Mouse (Mus musculus): ENCODE measurements at regions not wholly inside any gene's neighbourhood (a gene's known extent, or its start where the extent isn't known, plus 50 kb on each side); places are given as distances from the start of the nearest gene placed in this dataset.

GRCm38 (mm10) chr6:127265063-127265775 is 113.2 kb upstream of the Ccnd2 start:
- peaks cover 12% of the 10 kb centered on the region for H3K4me1 ChIP-seq
- H3K4me3 ChIP-seq: no peak overlapping the region
- H3K9ac ChIP-seq (replicated peaks): no peak overlapping the region
- no peaks in the 10 kb centered on the region for H3K9me3 ChIP-seq
- H3K36me3 ChIP-seq: no peaks in the 10 kb centered on the region
- no peak for ATAC-seq (replicated peaks)
- H3K27me3 ChIP-seq: no peaks in the 10 kb centered on the region
- no peak overlapping the region for H3K27ac ChIP-seq (replicated peaks)
- 73% methylated on average over 9 of the region's 9 CpGs for whole genome bisulfite sequencing
- no peak overlapping the region for H3K4me2 ChIP-seq (replicated peaks)

GRCm38 (mm10) chr6:127265901-127266812 is 114.2 kb upstream of the Ccnd2 start:
- H3K4me1 ChIP-seq: peaks cover 12% of the 10 kb centered on the region
- peak overlapping the region; percentile 17; the same call in 1 of the 2 replicates for H3K27ac ChIP-seq (replicated peaks)
- no peaks in the 10 kb centered on the region for H3K9me3 ChIP-seq
- 19% methylated on average over 21 of the region's 21 CpGs for WGBS
- H3K4me3 ChIP-seq: peak overlapping the region; percentile 29
- H3K9ac ChIP-seq (replicated peaks): peak overlapping the region; percentile 38; the same call in 1 of the 2 replicates
- H3K27me3 ChIP-seq: no peaks in the 10 kb centered on the region
- peak overlapping the region; percentile 60 for H3K4me2 ChIP-seq (replicated peaks)
- ATAC-seq (replicated peaks): peak; percentile 56
- no peaks in the 10 kb centered on the region for H3K36me3 ChIP-seq

- Histone ChIP-seq H3K9me3 (no peaks in the 10 kb centered on the region), H3K36me3 (no peaks in the 10 kb centered on the region), H3K27me3 (no peaks in the 10 kb centered on the region), H3K27ac (replicated peaks) (no peak overlapping the region), H3K4me1 (peaks cover 12% of the 10 kb centered on the region), H3K4me2 (replicated peaks) (peak overlapping the region; percentile 60), H3K4me3 (no peak overlapping the region; the same call in 1 of the 2 replicates), H3K9ac (replicated peaks) (no peak overlapping the region)
- no peak for ATAC-seq (replicated peaks)
- WGBS: 36% methylated on average over 10 of the region's 10 CpGs
Observed at GRCm38 (mm10) chr6:127266813-127267165, 114.8 kb upstream of the Ccnd2 start.

DNA sequence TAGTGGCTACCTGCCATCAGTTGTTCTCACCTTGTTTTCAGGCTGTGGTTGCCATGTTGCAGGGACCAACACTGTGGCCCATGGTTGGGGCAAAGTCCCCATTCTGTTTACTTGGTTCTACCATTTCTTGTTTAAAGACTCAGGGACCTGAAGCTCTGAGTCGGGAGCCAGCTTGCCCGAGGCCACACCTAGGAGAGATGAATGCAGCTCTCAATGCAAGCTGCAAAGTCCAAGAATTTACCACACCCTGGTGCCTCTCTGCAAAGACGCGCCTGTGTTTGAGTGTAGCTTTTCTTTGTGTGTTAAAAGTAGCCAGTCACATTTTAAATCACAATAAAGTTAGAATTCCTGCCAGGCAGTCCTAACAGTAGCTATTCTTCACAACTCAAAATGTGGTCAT is 117.0 kb upstream of the Ccnd2 start:
- Histone ChIP-seq H3K4me1 (peaks cover 12% of the 10 kb centered on the region), H3K9ac (replicated peaks) (no peak overlapping the region), H3K27ac (replicated peaks) (no peak overlapping the region), H3K4me2 (replicated peaks) (no peak overlapping the region), H3K27me3 (no peaks in the 10 kb centered on the region), H3K4me3 (no peak overlapping the region), H3K9me3 (no peaks in the 10 kb centered on the region), H3K36me3 (no peaks in the 10 kb centered on the region)
- ATAC-seq (replicated peaks): no peak
- WGBS: 78% methylated on average over 4 of the region's 4 CpGs

- Histone ChIP-seq H3K27ac (replicated peaks) (no peak overlapping the region), H3K27me3 (no peaks in the 10 kb centered on the region), H3K9ac (replicated peaks) (no peak overlapping the region), H3K4me2 (replicated peaks) (no peak overlapping the region), H3K4me3 (no peak overlapping the region), H3K4me1 (peaks cover 12% of the 10 kb centered on the region), H3K9me3 (no peaks in the 10 kb centered on the region), H3K36me3 (no peaks in the 10 kb centered on the region)
- WGBS: 69% methylated on average over 7 of the region's 7 CpGs
- ATAC-seq (replicated peaks): no peak
Observed at GRCm38 (mm10) chr6:127269525-127270044, 117.6 kb upstream of the Ccnd2 start.

DNA sequence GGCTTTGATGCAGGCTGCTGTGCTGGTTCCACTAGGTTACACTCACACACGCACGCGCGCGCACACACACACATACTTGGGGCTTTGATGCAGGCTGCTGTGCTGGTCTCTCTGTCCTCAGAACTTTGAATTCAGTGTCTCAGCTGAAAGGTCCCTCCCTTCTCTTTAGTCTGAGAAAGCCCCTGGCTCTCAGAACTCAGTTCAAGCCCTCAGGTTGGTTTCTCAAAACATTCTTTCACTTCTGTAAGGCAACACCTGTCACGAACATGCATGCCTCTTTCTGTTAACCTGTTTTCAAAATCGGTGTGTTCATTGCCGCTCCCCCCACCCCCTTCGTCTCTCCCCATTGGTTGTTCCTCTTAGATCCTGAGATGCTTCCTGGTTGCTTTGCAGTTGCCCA is 118.8 kb upstream of the Ccnd2 start:
- H3K4me2 ChIP-seq (replicated peaks): no peak overlapping the region
- no peaks in the 10 kb centered on the region for H3K27me3 ChIP-seq
- no peaks in the 10 kb centered on the region for H3K9me3 ChIP-seq
- ATAC-seq (replicated peaks): no peak
- H3K9ac ChIP-seq (replicated peaks): no peak overlapping the region
- no peak overlapping the region for H3K4me3 ChIP-seq
- H3K36me3 ChIP-seq: no peaks in the 10 kb centered on the region
- H3K27ac ChIP-seq (replicated peaks): no peak overlapping the region
- 90% methylated on average over 9 of the region's 9 CpGs for WGBS
- H3K4me1 ChIP-seq: peaks cover 10% of the 10 kb centered on the region

DNA sequence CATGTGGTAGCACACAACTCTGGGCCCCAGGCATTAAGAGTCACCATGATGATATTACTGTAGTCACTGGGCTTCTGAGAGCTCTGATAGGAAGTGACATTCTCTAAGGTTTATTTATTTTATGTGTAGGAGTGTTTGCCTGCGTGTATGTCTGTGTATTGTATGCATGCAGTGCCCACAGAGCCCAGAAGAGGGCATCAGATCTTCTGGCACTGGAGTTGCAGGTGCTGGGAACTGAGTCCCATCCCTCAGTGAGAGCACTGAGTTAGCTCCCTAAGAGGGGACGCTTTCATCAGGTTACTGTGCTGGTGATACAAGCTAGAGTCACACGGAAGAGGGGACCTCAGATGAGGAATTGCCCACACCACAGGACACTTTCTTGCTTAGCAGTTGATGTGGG is 119.4 kb upstream of the Ccnd2 start:
- H3K27ac ChIP-seq (replicated peaks): no peak overlapping the region
- WGBS: 93% methylated on average over 3 of the region's 3 CpGs
- no peak overlapping the region for H3K4me2 ChIP-seq (replicated peaks)
- no peak for ATAC-seq (replicated peaks)
- H3K36me3 ChIP-seq: no peaks in the 10 kb centered on the region
- H3K9me3 ChIP-seq: no peaks in the 10 kb centered on the region
- H3K4me1 ChIP-seq: peaks cover 4% of the 10 kb centered on the region
- H3K27me3 ChIP-seq: no peaks in the 10 kb centered on the region
- H3K4me3 ChIP-seq: no peak overlapping the region
- H3K9ac ChIP-seq (replicated peaks): no peak overlapping the region

- Histone ChIP-seq H3K27ac (replicated peaks) (no peak overlapping the region), H3K9ac (replicated peaks) (no peak overlapping the region), H3K9me3 (no peaks in the 10 kb centered on the region), H3K4me2 (replicated peaks) (no peak overlapping the region), H3K4me1 (no peaks in the 10 kb centered on the region), H3K27me3 (no peaks in the 10 kb centered on the region), H3K36me3 (no peaks in the 10 kb centered on the region), H3K4me3 (no peak overlapping the region)
- WGBS: 57% methylated on average over 7 of the region's 7 CpGs
- ATAC-seq (replicated peaks): peak; percentile 32; the same call in 1 of the 2 replicates
Observed at GRCm38 (mm10) chr6:127272630-127273029, 120.6 kb upstream of the Ccnd2 start.

DNA sequence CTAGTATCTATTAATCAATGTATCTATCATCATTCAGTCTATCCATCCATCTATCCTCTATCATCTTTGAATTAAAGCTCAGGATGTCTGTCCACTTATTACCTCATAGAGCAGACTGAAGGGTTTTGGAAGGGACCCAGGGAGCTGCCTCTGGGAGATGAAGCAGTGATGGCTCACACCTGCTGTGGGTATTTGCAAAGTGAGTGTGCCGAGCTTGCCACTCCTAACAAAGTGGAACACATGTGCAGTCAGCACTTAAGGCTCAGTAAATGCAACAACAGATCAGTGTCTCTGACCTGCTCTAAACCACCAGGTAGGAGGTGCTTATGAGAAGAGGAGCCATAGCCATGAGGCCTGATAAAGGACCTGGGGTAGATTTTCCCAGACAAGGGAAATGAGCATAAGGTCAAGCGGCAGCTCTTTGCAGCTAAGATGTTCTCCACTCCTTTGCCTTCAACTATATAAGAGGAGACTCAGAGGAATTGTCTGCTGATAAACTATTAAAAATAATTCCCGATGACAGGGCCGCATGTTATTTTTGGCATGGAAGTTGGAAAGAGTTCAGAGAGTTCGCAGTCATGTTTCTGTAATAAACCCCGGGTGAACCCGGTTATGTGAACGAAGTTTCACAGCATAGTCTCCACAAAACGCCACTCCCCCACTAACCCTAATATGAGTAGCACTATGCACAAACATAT is 122.9 kb upstream of the Ccnd2 start:
- no peaks in the 10 kb centered on the region for H3K27me3 ChIP-seq
- no peaks in the 10 kb centered on the region for H3K9me3 ChIP-seq
- no peak for ATAC-seq (replicated peaks)
- no peak overlapping the region for H3K4me2 ChIP-seq (replicated peaks)
- no peak overlapping the region for H3K27ac ChIP-seq (replicated peaks)
- H3K4me1 ChIP-seq: no peaks in the 10 kb centered on the region
- 95% methylated on average over 9 of the region's 9 CpGs for WGBS
- no peak overlapping the region for H3K4me3 ChIP-seq
- no peaks in the 10 kb centered on the region for H3K36me3 ChIP-seq
- no peak overlapping the region for H3K9ac ChIP-seq (replicated peaks)

GRCm38 (mm10) chr6:127275430-127275784 is 123.4 kb upstream of the Ccnd2 start:
- Histone ChIP-seq H3K27ac (replicated peaks) (no peak overlapping the region), H3K9me3 (no peaks in the 10 kb centered on the region), H3K9ac (replicated peaks) (no peak overlapping the region), H3K4me1 (no peaks in the 10 kb centered on the region), H3K4me2 (replicated peaks) (no peak overlapping the region), H3K27me3 (no peaks in the 10 kb centered on the region), H3K4me3 (no peak overlapping the region), H3K36me3 (no peaks in the 10 kb centered on the region)
- no peak for ATAC-seq (replicated peaks)
- 89% methylated on average over 2 of the region's 2 CpGs for WGBS

DNA sequence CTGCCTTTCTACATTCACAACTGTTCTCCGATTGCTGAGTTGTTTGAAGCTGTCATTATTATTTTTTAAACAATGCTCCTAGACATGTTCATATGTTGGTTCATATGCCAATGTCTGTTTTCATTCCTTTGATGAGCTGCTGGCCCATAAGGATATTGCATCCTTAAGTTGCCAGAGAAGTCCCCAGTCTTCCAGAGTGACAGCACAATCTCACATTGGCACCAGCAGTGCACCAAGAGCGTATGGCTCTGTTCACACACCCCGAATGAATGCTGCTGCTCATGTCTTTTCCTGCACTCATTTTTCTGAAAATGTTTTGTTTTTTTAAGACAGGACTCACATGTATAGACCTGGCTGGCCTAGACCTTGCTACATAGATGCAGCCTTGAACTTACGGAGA is 124.4 kb upstream of the Ccnd2 start:
- no peaks in the 10 kb centered on the region for H3K27me3 ChIP-seq
- 86% methylated on average over 4 of the region's 4 CpGs for WGBS
- ATAC-seq (replicated peaks): 0 out of 2 replicates have a peak, but pooled peaks have one; percentile 23

GRCm38 (mm10) chr6:127278402-127278801 is 126.4 kb upstream of the Ccnd2 start:
- H3K9me3 ChIP-seq: no peaks in the 10 kb centered on the region
- H3K36me3 ChIP-seq: no peaks in the 10 kb centered on the region
- ATAC-seq (replicated peaks): no peak
- no peaks in the 10 kb centered on the region for H3K4me1 ChIP-seq
- H3K4me3 ChIP-seq: no peak overlapping the region
- no peak overlapping the region for H3K27ac ChIP-seq (replicated peaks)
- 81% methylated on average over 4 of the region's 4 CpGs for WGBS
- H3K9ac ChIP-seq (replicated peaks): no peak overlapping the region
- no peaks in the 10 kb centered on the region for H3K27me3 ChIP-seq
- no peak overlapping the region for H3K4me2 ChIP-seq (replicated peaks)

More for the DNA sequence above, 124.4 kb upstream of the Ccnd2 start:
- Histone ChIP-seq H3K27ac (replicated peaks) (no peak overlapping the region), H3K4me3 (no peak overlapping the region), H3K36me3 (no peaks in the 10 kb centered on the region), H3K9ac (replicated peaks) (no peak overlapping the region), H3K4me2 (replicated peaks) (no peak overlapping the region), H3K9me3 (no peaks in the 10 kb centered on the region), H3K4me1 (no peaks in the 10 kb centered on the region)
